Mouse (Mus musculus): Measurements from ENCODE around the gene Ceacam9. TPM values are rescaled to one million over a fixed set of nuclear protein-coding genes. Genes with fewer than 3 reads are reported as not detected.

Ceacam9 gene
- polyA plus RNA-seq, 1 experiment from 2014 or later = not detected

Other genes with a start within 250 kb of the Ceacam9 start
- 0.17 TPM in 1 of 2 replicates, not detected in the other for gene Npas1, start 244.2 kb upstream of the Ceacam9 start, polyA plus RNA-seq (2014; fragmentation: Nextera tagmentation; extraction: Ambion mirVana)
- gene Arhgap35, start 106.9 kb upstream of the Ceacam9 start, polyA plus RNA-seq (2014; fragmentation: Nextera tagmentation; extraction: Ambion mirVana) = 19.9 and 21.2 TPM in 2 replicates
- gene Ceacam15, start 46.2 kb upstream of the Ceacam9 start, polyA plus RNA-seq (2014; fragmentation: Nextera tagmentation; extraction: Ambion mirVana) = not detected in 2 replicates
- gene Ap2s1, start 16.5 kb downstream of the Ceacam9 start, polyA plus RNA-seq (2014; fragmentation: Nextera tagmentation; extraction: Ambion mirVana) = 274 and 282 TPM in 2 replicates
- 36.7 and 39.0 TPM in 2 replicates for gene Slc1a5, start 59.4 kb downstream of the Ceacam9 start, polyA plus RNA-seq (2014; fragmentation: Nextera tagmentation; extraction: Ambion mirVana)
- 105 and 120 TPM in 2 replicates for gene Strn4, start 94.0 kb downstream of the Ceacam9 start, polyA plus RNA-seq (2014; fragmentation: Nextera tagmentation; extraction: Ambion mirVana)
- gene Fkrp, start 94.8 kb downstream of the Ceacam9 start, polyA plus RNA-seq (2014; fragmentation: Nextera tagmentation; extraction: Ambion mirVana) = 23.8 and 25.8 TPM in 2 replicates
- 14.2 and 14.6 TPM in 2 replicates for gene Prkd2, start 121.0 kb downstream of the Ceacam9 start, polyA plus RNA-seq (2014; fragmentation: Nextera tagmentation; extraction: Ambion mirVana)
- 5.5 and 6.1 TPM in 2 replicates for gene Dact3, start 153.4 kb downstream of the Ceacam9 start, polyA plus RNA-seq (2014; fragmentation: Nextera tagmentation; extraction: Ambion mirVana)
- 12.8 and 12.9 TPM in 2 replicates for gene Gng8, start 169.9 kb downstream of the Ceacam9 start, polyA plus RNA-seq (2014; fragmentation: Nextera tagmentation; extraction: Ambion mirVana)
- gene Ptgir, start 184.6 kb downstream of the Ceacam9 start, polyA plus RNA-seq (2014; fragmentation: Nextera tagmentation; extraction: Ambion mirVana) = 1.5 and 2.0 TPM in 2 replicates
- gene Calm3, start 202.2 kb downstream of the Ceacam9 start, polyA plus RNA-seq (2014; fragmentation: Nextera tagmentation; extraction: Ambion mirVana) = 148 and 161 TPM in 2 replicates
- 8.6 and 8.8 TPM in 2 replicates for gene Pnmal2, start 222.8 kb downstream of the Ceacam9 start, polyA plus RNA-seq (2014; fragmentation: Nextera tagmentation; extraction: Ambion mirVana)
- gene Pnmal1, start 237.8 kb downstream of the Ceacam9 start, polyA plus RNA-seq (2014; fragmentation: Nextera tagmentation; extraction: Ambion mirVana) = 4.2 TPM in 2 replicates

Data from stomach, embryonic 14.5 days (tissue).